Mouse (Mus musculus): ENCODE measurements around the gene Gm38392. TPM values are rescaled to one million over a fixed set of nuclear protein-coding genes. Genes with fewer than 3 reads are reported as not detected.

The Gm38392 gene
- polyA plus RNA-seq, 1 experiment from 2014 or later = 0.35 TPM

GRCm38 (mm10) chr3:88234041-88234440, 53.0 kb downstream of the Gm38392 start:
- Histone ChIP-seq H3K27me3 (peaks cover 85% of the 10 kb centered on the region), H3K27ac (replicated peaks) (no peak overlapping the region), H3K9me3 (replicated peaks) (no peaks in the 10 kb centered on the region), H3K9ac (no peak overlapping the region), H3K4me3 (replicated peaks) (no peak overlapping the region), H3K4me1 (replicated peaks) (no peaks in the 10 kb centered on the region), H3K36me3 (replicated peaks) (no peaks in the 10 kb centered on the region), H3K4me2 (no peak overlapping the region)
- 52% methylated on average over 8 of the region's 8 CpGs for WGBS (ENCODE audit: insufficient replicate concordance)
- ATAC-seq (ENCODE audit: insufficient read depth) = no peak

- Histone ChIP-seq H3K9me3 (replicated peaks) (no peaks in the 10 kb centered on the region), H3K4me2 (no peak overlapping the region), H3K27me3 (peaks cover 83% of the 10 kb centered on the region), H3K4me3 (replicated peaks) (no peak overlapping the region), H3K36me3 (replicated peaks) (no peaks in the 10 kb centered on the region), H3K4me1 (replicated peaks) (no peaks in the 10 kb centered on the region), H3K9ac (no peak overlapping the region), H3K27ac (replicated peaks) (no peak overlapping the region)
- ATAC-seq (ENCODE audit: insufficient read depth) = no peak
- 23% methylated on average over 7 of the region's 7 CpGs for whole genome bisulfite sequencing (ENCODE audit: insufficient replicate concordance)
Observed at GRCm38 (mm10) chr3:88232851-88233649, 54.0 kb downstream of the Gm38392 start.

GRCm38 (mm10) chr3:88232301-88232702, 54.7 kb downstream of the Gm38392 start:
- WGBS (ENCODE audit: insufficient replicate concordance) = 25% methylated on average over 7 of the region's 7 CpGs
- Histone ChIP-seq H3K4me3 (replicated peaks) (no peak overlapping the region), H3K4me2 (no peak overlapping the region), H3K27ac (replicated peaks) (no peak overlapping the region), H3K9ac (no peak overlapping the region), H3K36me3 (replicated peaks) (no peaks in the 10 kb centered on the region), H3K27me3 (peaks cover 80% of the 10 kb centered on the region), H3K4me1 (replicated peaks) (no peaks in the 10 kb centered on the region), H3K9me3 (replicated peaks) (no peaks in the 10 kb centered on the region)
- ATAC-seq (ENCODE audit: insufficient read depth) = no peak

- Histone ChIP-seq H3K4me2 (no peak overlapping the region), H3K27ac (replicated peaks) (no peak overlapping the region), H3K9ac (no peak overlapping the region), H3K27me3 (peaks cover 77% of the 10 kb centered on the region), H3K4me3 (replicated peaks) (no peak overlapping the region), H3K36me3 (replicated peaks) (no peaks in the 10 kb centered on the region), H3K9me3 (replicated peaks) (no peaks in the 10 kb centered on the region), H3K4me1 (replicated peaks) (no peaks in the 10 kb centered on the region)
- ATAC-seq (ENCODE audit: insufficient read depth) = no peak
- 38% methylated on average over 1 of the region's 1 CpGs for whole genome bisulfite sequencing (ENCODE audit: insufficient replicate concordance)
Observed at GRCm38 (mm10) chr3:88231061-88231641, 55.9 kb downstream of the Gm38392 start.

GRCm38 (mm10) chr3:88230262-88231047, 56.6 kb downstream of the Gm38392 start:
- no peak for ATAC-seq (ENCODE audit: insufficient read depth)
- Histone ChIP-seq H3K27me3 (peaks cover 83% of the 10 kb centered on the region), H3K9ac (no peak overlapping the region), H3K4me2 (no peak overlapping the region), H3K27ac (replicated peaks) (no peak overlapping the region), H3K36me3 (replicated peaks) (no peaks in the 10 kb centered on the region), H3K4me3 (replicated peaks) (no peak overlapping the region), H3K4me1 (replicated peaks) (no peaks in the 10 kb centered on the region), H3K9me3 (replicated peaks) (no peaks in the 10 kb centered on the region)
- whole genome bisulfite sequencing (ENCODE audit: insufficient replicate concordance) = 31% methylated on average over 17 of the region's 17 CpGs

GRCm38 (mm10) chr3:88229526-88229925, 57.5 kb downstream of the Gm38392 start:
- no peaks in the 10 kb centered on the region for H3K9me3 ChIP-seq (replicated peaks)
- 65% methylated on average over 6 of the region's 6 CpGs for WGBS (ENCODE audit: insufficient replicate concordance)
- H3K36me3 ChIP-seq (replicated peaks) = no peaks in the 10 kb centered on the region
- H3K27ac ChIP-seq (replicated peaks) = no peak overlapping the region
- no peaks in the 10 kb centered on the region for H3K4me1 ChIP-seq (replicated peaks)
- H3K27me3 ChIP-seq = peaks cover 87% of the 10 kb centered on the region
- H3K9ac ChIP-seq = no peak overlapping the region
- H3K4me3 ChIP-seq (replicated peaks) = no peak overlapping the region
- ATAC-seq (ENCODE audit: insufficient read depth) = no peak
- H3K4me2 ChIP-seq = no peak overlapping the region

- no peak overlapping the region for H3K27ac ChIP-seq (replicated peaks)
- ATAC-seq (ENCODE audit: insufficient read depth) = no peak
- H3K27me3 ChIP-seq = peaks cover 90% of the 10 kb centered on the region
- no peaks in the 10 kb centered on the region for H3K4me1 ChIP-seq (replicated peaks)
- H3K4me3 ChIP-seq (replicated peaks) = no peak overlapping the region
- no peaks in the 10 kb centered on the region for H3K9me3 ChIP-seq (replicated peaks)
- no peak overlapping the region for H3K4me2 ChIP-seq
- H3K9ac ChIP-seq = no peak overlapping the region
- 56% methylated on average over 4 of the region's 4 CpGs for WGBS (ENCODE audit: insufficient replicate concordance)
- H3K36me3 ChIP-seq (replicated peaks) = no peaks in the 10 kb centered on the region
Observed at GRCm38 (mm10) chr3:88228906-88229305, 58.1 kb downstream of the Gm38392 start.

GRCm38 (mm10) chr3:88227976-88228375, 59.0 kb downstream of the Gm38392 start:
- 43% methylated on average over 6 of the region's 6 CpGs for WGBS (ENCODE audit: insufficient replicate concordance)
- Histone ChIP-seq H3K36me3 (replicated peaks) (no peaks in the 10 kb centered on the region), H3K4me2 (no peak overlapping the region), H3K27ac (replicated peaks) (no peak overlapping the region), H3K9ac (no peak overlapping the region), H3K9me3 (replicated peaks) (no peaks in the 10 kb centered on the region), H3K4me1 (replicated peaks) (no peaks in the 10 kb centered on the region), H3K4me3 (replicated peaks) (no peak overlapping the region), H3K27me3 (peaks cover 89% of the 10 kb centered on the region)
- ATAC-seq (ENCODE audit: insufficient read depth) = no peak

- H3K27ac ChIP-seq (replicated peaks) = no peak overlapping the region
- no peak overlapping the region for H3K9ac ChIP-seq
- no peaks in the 10 kb centered on the region for H3K9me3 ChIP-seq (replicated peaks)
- no peaks in the 10 kb centered on the region for H3K36me3 ChIP-seq (replicated peaks)
- peaks cover 89% of the 10 kb centered on the region for H3K27me3 ChIP-seq
- no peak overlapping the region for H3K4me3 ChIP-seq (replicated peaks)
- ATAC-seq (ENCODE audit: insufficient read depth) = no peak
- WGBS (ENCODE audit: insufficient replicate concordance) = 19% methylated on average over 4 of the region's 4 CpGs
- no peak overlapping the region for H3K4me2 ChIP-seq
- H3K4me1 ChIP-seq (replicated peaks) = no peaks in the 10 kb centered on the region
Observed at GRCm38 (mm10) chr3:88227260-88227659, 59.8 kb downstream of the Gm38392 start.

GRCm38 (mm10) chr3:88226101-88226845, 60.7 kb downstream of the Gm38392 start:
- 65% methylated on average over 10 of the region's 10 CpGs for WGBS (ENCODE audit: insufficient replicate concordance)
- Histone ChIP-seq H3K4me3 (replicated peaks) (no peak overlapping the region), H3K27ac (replicated peaks) (no peak overlapping the region), H3K9ac (no peak overlapping the region), H3K4me2 (no peak overlapping the region), H3K9me3 (replicated peaks) (no peaks in the 10 kb centered on the region), H3K36me3 (replicated peaks) (no peaks in the 10 kb centered on the region), H3K4me1 (replicated peaks) (no peaks in the 10 kb centered on the region), H3K27me3 (peaks cover 88% of the 10 kb centered on the region)
- ATAC-seq (ENCODE audit: insufficient read depth) = no peak

- Histone ChIP-seq H3K4me2 (no peak overlapping the region), H3K9me3 (replicated peaks) (no peaks in the 10 kb centered on the region), H3K4me1 (replicated peaks) (no peaks in the 10 kb centered on the region), H3K27me3 (peaks cover 88% of the 10 kb centered on the region), H3K9ac (no peak overlapping the region), H3K27ac (replicated peaks) (no peak overlapping the region), H3K4me3 (replicated peaks) (no peak overlapping the region), H3K36me3 (replicated peaks) (no peaks in the 10 kb centered on the region)
- WGBS (ENCODE audit: insufficient replicate concordance) = 40% methylated on average over 2 of the region's 2 CpGs
- no peak for ATAC-seq (ENCODE audit: insufficient read depth)
Observed at GRCm38 (mm10) chr3:88224929-88225328, 62.1 kb downstream of the Gm38392 start.

Measured in liver, embryonic 15.5 days (tissue).